Mouse (Mus musculus): ENCODE measurements around the gene Fbxl21. TPM values are rescaled to one million over a fixed set of nuclear protein-coding genes. Genes with fewer than 3 reads are reported as not detected.

Fbxl21 gene
- polyA plus RNA-seq, 1 experiment from 2014 or later: 2.8 TPM

GRCm38 (mm10) chr13:56551661-56552060, 29.4 kb downstream of the Fbxl21 start:
- no peak for DNase-seq (ENCODE audit: low spot score)
- Histone ChIP-seq H3K36me3 (replicated peaks; ENCODE audit: control insufficient read depth, insufficient read depth, low read depth, low read length) (no peaks in the 10 kb centered on the region), H3K9ac (replicated peaks; ENCODE audit: low read length) (no peak overlapping the region), H3K27me3 (ENCODE audit: control insufficient read depth, insufficient read depth, low read length) (no peaks in the 10 kb centered on the region), H3K27ac (replicated peaks; ENCODE audit: low read depth, low read length) (no peak overlapping the region), H3K4me3 (ENCODE audit: low read depth, low read length) (no peak overlapping the region), H3K4me1 (ENCODE audit: control insufficient read depth, insufficient read depth, low read length) (no peaks in the 10 kb centered on the region), H3K9me3 (replicated peaks; ENCODE audit: control insufficient read depth, low read length) (no peaks in the 10 kb centered on the region), H3K4me2 (ENCODE audit: low read depth, low read length) (no peak overlapping the region)
- WGBS: 77% methylated on average over 6 of the region's 6 CpGs
- ATAC-seq (replicated peaks; ENCODE audit: insufficient number of reproducible peaks, low FRiP score, low TSS enrichment, low read depth): no peak

GRCm38 (mm10) chr13:56553923-56554322, 31.7 kb downstream of the Fbxl21 start:
- Histone ChIP-seq H3K4me2 (ENCODE audit: low read depth, low read length) (no peak overlapping the region), H3K27ac (replicated peaks; ENCODE audit: low read depth, low read length) (no peak overlapping the region), H3K4me3 (ENCODE audit: low read depth, low read length) (no peak overlapping the region), H3K9me3 (replicated peaks; ENCODE audit: control insufficient read depth, low read length) (no peaks in the 10 kb centered on the region), H3K4me1 (ENCODE audit: control insufficient read depth, insufficient read depth, low read length) (no peaks in the 10 kb centered on the region), H3K36me3 (replicated peaks; ENCODE audit: control insufficient read depth, insufficient read depth, low read depth, low read length) (no peaks in the 10 kb centered on the region), H3K27me3 (ENCODE audit: control insufficient read depth, insufficient read depth, low read length) (no peaks in the 10 kb centered on the region), H3K9ac (replicated peaks; ENCODE audit: low read length) (no peak overlapping the region)
- DNase-seq (ENCODE audit: low spot score) (no peak), ATAC-seq (replicated peaks; ENCODE audit: insufficient number of reproducible peaks, low FRiP score, low TSS enrichment, low read depth) (no peak)
- WGBS: 44% methylated on average over 2 of the region's 2 CpGs

- H3K9me3 ChIP-seq (replicated peaks; ENCODE audit: control insufficient read depth, low read length): no peaks in the 10 kb centered on the region
- H3K36me3 ChIP-seq (replicated peaks; ENCODE audit: control insufficient read depth, insufficient read depth, low read depth, low read length): no peaks in the 10 kb centered on the region
- H3K27ac ChIP-seq (replicated peaks; ENCODE audit: low read depth, low read length): no peak overlapping the region
- no peak overlapping the region for H3K9ac ChIP-seq (replicated peaks; ENCODE audit: low read length)
- no peaks in the 10 kb centered on the region for H3K27me3 ChIP-seq (ENCODE audit: control insufficient read depth, insufficient read depth, low read length)
- 7% methylated on average over 2 of the region's 2 CpGs for WGBS
- no peaks in the 10 kb centered on the region for H3K4me1 ChIP-seq (ENCODE audit: control insufficient read depth, insufficient read depth, low read length)
- ATAC-seq (replicated peaks; ENCODE audit: insufficient number of reproducible peaks, low FRiP score, low TSS enrichment, low read depth): 0 out of 2 replicates have a peak, but pooled peaks have one; percentile 24
- DNase-seq (ENCODE audit: low spot score): peak; percentile 75
- no peak overlapping the region for H3K4me3 ChIP-seq (ENCODE audit: low read depth, low read length)
- H3K4me2 ChIP-seq (ENCODE audit: low read depth, low read length): no peak overlapping the region
These were observed 32.1 kb downstream of the Fbxl21 start for GRCm38 (mm10) chr13:56554409-56554808.

GRCm38 (mm10) chr13:56555957-56556356, 33.7 kb downstream of the Fbxl21 start:
- no peaks in the 10 kb centered on the region for H3K4me1 ChIP-seq (ENCODE audit: control insufficient read depth, insufficient read depth, low read length)
- ATAC-seq (replicated peaks; ENCODE audit: insufficient number of reproducible peaks, low FRiP score, low TSS enrichment, low read depth): no peak
- WGBS: 3% methylated on average over 1 of the region's 1 CpGs

GRCm38 (mm10) chr13:56556701-56557100, 34.4 kb downstream of the Fbxl21 start:
- WGBS: 75% methylated on average over 3 of the region's 3 CpGs
- H3K4me1 ChIP-seq (ENCODE audit: control insufficient read depth, insufficient read depth, low read length): no peaks in the 10 kb centered on the region
- ATAC-seq (replicated peaks; ENCODE audit: insufficient number of reproducible peaks, low FRiP score, low TSS enrichment, low read depth) (no peak), DNase-seq (ENCODE audit: low spot score) (no peak)
- H3K4me2 ChIP-seq (ENCODE audit: low read depth, low read length): no peak overlapping the region
- no peaks in the 10 kb centered on the region for H3K27me3 ChIP-seq (ENCODE audit: control insufficient read depth, insufficient read depth, low read length)
- no peak overlapping the region for H3K4me3 ChIP-seq (ENCODE audit: low read depth, low read length)
- H3K36me3 ChIP-seq (replicated peaks; ENCODE audit: control insufficient read depth, insufficient read depth, low read depth, low read length): no peaks in the 10 kb centered on the region
- no peak overlapping the region for H3K27ac ChIP-seq (replicated peaks; ENCODE audit: low read depth, low read length)
- no peaks in the 10 kb centered on the region for H3K9me3 ChIP-seq (replicated peaks; ENCODE audit: control insufficient read depth, low read length)
- no peak overlapping the region for H3K9ac ChIP-seq (replicated peaks; ENCODE audit: low read length)

More at GRCm38 (mm10) chr13:56555957-56556356, 33.7 kb downstream of the Fbxl21 start:
- Histone ChIP-seq H3K9me3 (replicated peaks; ENCODE audit: control insufficient read depth, low read length) (no peaks in the 10 kb centered on the region), H3K9ac (replicated peaks; ENCODE audit: low read length) (no peak overlapping the region), H3K4me3 (ENCODE audit: low read depth, low read length) (no peak overlapping the region), H3K27me3 (ENCODE audit: control insufficient read depth, insufficient read depth, low read length) (no peaks in the 10 kb centered on the region), H3K27ac (replicated peaks; ENCODE audit: low read depth, low read length) (no peak overlapping the region), H3K36me3 (replicated peaks; ENCODE audit: control insufficient read depth, insufficient read depth, low read depth, low read length) (no peaks in the 10 kb centered on the region), H3K4me2 (ENCODE audit: low read depth, low read length) (no peak overlapping the region)
- DNase-seq (ENCODE audit: low spot score): peak; percentile 73

GRCm38 (mm10) chr13:56558811-56559210, 36.5 kb downstream of the Fbxl21 start:
- no peak overlapping the region for H3K9ac ChIP-seq (replicated peaks; ENCODE audit: low read length)
- no peaks in the 10 kb centered on the region for H3K36me3 ChIP-seq (replicated peaks; ENCODE audit: control insufficient read depth, insufficient read depth, low read depth, low read length)
- DNase-seq (ENCODE audit: low spot score): no peak
- H3K4me1 ChIP-seq (ENCODE audit: control insufficient read depth, insufficient read depth, low read length): no peaks in the 10 kb centered on the region
- H3K9me3 ChIP-seq (replicated peaks; ENCODE audit: control insufficient read depth, low read length): no peaks in the 10 kb centered on the region
- H3K4me3 ChIP-seq (ENCODE audit: low read depth, low read length): no peak overlapping the region
- no peak for ATAC-seq (replicated peaks; ENCODE audit: insufficient number of reproducible peaks, low FRiP score, low TSS enrichment, low read depth)
- 47% methylated on average over 3 of the region's 3 CpGs for WGBS
- H3K27me3 ChIP-seq (ENCODE audit: control insufficient read depth, insufficient read depth, low read length): no peaks in the 10 kb centered on the region
- H3K4me2 ChIP-seq (ENCODE audit: low read depth, low read length): no peak overlapping the region
- H3K27ac ChIP-seq (replicated peaks; ENCODE audit: low read depth, low read length): no peak overlapping the region

GRCm38 (mm10) chr13:56559841-56560370, 37.6 kb downstream of the Fbxl21 start:
- 80% methylated on average over 6 of the region's 6 CpGs for WGBS
- no peaks in the 10 kb centered on the region for H3K4me1 ChIP-seq (ENCODE audit: control insufficient read depth, insufficient read depth, low read length)
- no peaks in the 10 kb centered on the region for H3K27me3 ChIP-seq (ENCODE audit: control insufficient read depth, insufficient read depth, low read length)
- no peaks in the 10 kb centered on the region for H3K36me3 ChIP-seq (replicated peaks; ENCODE audit: control insufficient read depth, insufficient read depth, low read depth, low read length)
- H3K9ac ChIP-seq (replicated peaks; ENCODE audit: low read length): no peak overlapping the region
- no peak overlapping the region for H3K4me3 ChIP-seq (ENCODE audit: low read depth, low read length)
- no peak for ATAC-seq (replicated peaks; ENCODE audit: insufficient number of reproducible peaks, low FRiP score, low TSS enrichment, low read depth)
- no peaks in the 10 kb centered on the region for H3K9me3 ChIP-seq (replicated peaks; ENCODE audit: control insufficient read depth, low read length)
- no peak overlapping the region for H3K4me2 ChIP-seq (ENCODE audit: low read depth, low read length)
- no peak for DNase-seq (ENCODE audit: low spot score)
- H3K27ac ChIP-seq (replicated peaks; ENCODE audit: low read depth, low read length): no peak overlapping the region

GRCm38 (mm10) chr13:56561129-56561528, 38.9 kb downstream of the Fbxl21 start:
- H3K4me3 ChIP-seq (ENCODE audit: low read depth, low read length): no peak overlapping the region
- H3K27me3 ChIP-seq (ENCODE audit: control insufficient read depth, insufficient read depth, low read length): no peaks in the 10 kb centered on the region
- H3K9me3 ChIP-seq (replicated peaks; ENCODE audit: control insufficient read depth, low read length): no peaks in the 10 kb centered on the region
- H3K36me3 ChIP-seq (replicated peaks; ENCODE audit: control insufficient read depth, insufficient read depth, low read depth, low read length): no peaks in the 10 kb centered on the region
- no peak overlapping the region for H3K4me2 ChIP-seq (ENCODE audit: low read depth, low read length)
- WGBS: 59% methylated on average over 8 of the region's 8 CpGs
- H3K9ac ChIP-seq (replicated peaks; ENCODE audit: low read length): no peak overlapping the region
- no peak overlapping the region for H3K27ac ChIP-seq (replicated peaks; ENCODE audit: low read depth, low read length)
- no peak for DNase-seq (ENCODE audit: low spot score)
- H3K4me1 ChIP-seq (ENCODE audit: control insufficient read depth, insufficient read depth, low read length): no peaks in the 10 kb centered on the region
- no peak for ATAC-seq (replicated peaks; ENCODE audit: insufficient number of reproducible peaks, low FRiP score, low TSS enrichment, low read depth)
